Mouse (Mus musculus) liver, postnatal 0 days (tissue): Measurements from ENCODE around the gene Gm43738.

ENCODE experiments used
- CTCF ChIP-seq: sonication (generic); IDR thresholded peaks from 2 replicates; pipeline ENCODE4 v1.5.1; 2016; ENCODE audit warnings: antibody characterized with exemption, low read depth
- EP300 ChIP-seq: IDR thresholded peaks from 2 replicates; pipeline ENCODE4 v1.6.1; 2016; ENCODE audit warnings: antibody characterized with exemption, low read depth, mild to moderate bottlenecking

DNA sequence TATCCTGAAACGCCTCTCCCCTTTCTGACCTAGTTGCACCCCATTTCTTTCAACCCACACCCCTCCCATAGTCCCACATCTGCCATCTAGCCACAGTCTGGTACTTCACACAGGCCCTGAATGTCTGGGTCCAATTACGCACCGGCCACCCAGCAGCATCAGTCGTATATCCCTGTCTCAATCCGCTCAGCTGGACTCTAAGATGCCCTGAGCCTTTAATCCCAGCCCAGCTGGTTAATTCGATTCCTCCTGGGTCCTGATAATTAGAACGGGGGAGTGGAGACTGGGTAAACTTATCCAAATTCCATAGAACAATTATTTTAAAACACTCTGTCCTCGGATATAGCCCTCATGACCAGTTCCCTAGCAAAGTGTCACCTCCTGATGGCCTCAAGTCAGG, 44.7 kb upstream of the Gm43738 start:
- TF ChIP-seq CTCF (no peak), EP300 (no peak)
